Mouse (Mus musculus) G1E (cell line): Measurements from ENCODE around the gene Ago4. TPM values are rescaled to one million over a fixed set of nuclear protein-coding genes. Genes with fewer than 3 reads are reported as not detected.

Source experiments
- ATAC-seq: 2 replicates; pipeline ENCODE4 v1.8.0; 2016; ENCODE audit warnings: mild to moderate bottlenecking; ENCODE audit not compliant: insufficient number of reproducible peaks, poor library complexity, low FRiP score, severe bottlenecking; ENCODE audit errors: extremely low read depth
- DNase-seq: peaks from one replicate; pipeline ENCODE4 v3.0.0; 2012; ENCODE audit warnings: low spot score
- H3K27me3 ChIP-seq: 2 replicates; pipeline ENCODE4 v1.6.1; 2012; ENCODE audit warnings: mild to moderate bottlenecking, low read length, inconsistent platforms; ENCODE audit not compliant: insufficient read depth
- H3K36me3 ChIP-seq: replicated peaks from 2 replicates; pipeline ENCODE3; 2012; ENCODE audit warnings: mild to moderate bottlenecking, inconsistent platforms
- H3K4me1 ChIP-seq: 2 replicates; pipeline ENCODE4 v1.6.1; 2012; ENCODE audit warnings: low read depth, low read length, inconsistent platforms, mixed read lengths; ENCODE audit not compliant: insufficient read depth
- H3K4me3 ChIP-seq: 2 replicates; pipeline ENCODE4 v1.5.1; 2012; ENCODE audit warnings: low read depth, mild to moderate bottlenecking, inconsistent platforms, low read length, moderate library complexity, mixed read lengths
- H3K9me3 ChIP-seq: replicated peaks from 2 replicates; pipeline ENCODE4 v1.6.1; 2012; ENCODE audit warnings: inconsistent platforms
- CTCF ChIP-seq: IDR thresholded peaks from 2 replicates; pipeline ENCODE4 v1.5.1; 2012; ENCODE audit warnings: low read depth, low read length, inconsistent platforms, mixed read lengths
- GATA1 ChIP-seq: IDR thresholded peaks from 2 replicates; pipeline ENCODE4 v1.6.1; 2012; ENCODE audit warnings: borderline replicate concordance, low read length, inconsistent platforms, mixed read lengths
- GATA2 ChIP-seq: IDR thresholded peaks from 2 replicates; pipeline ENCODE4 v1.6.1; 2012; ENCODE audit warnings: low read depth, low read length, inconsistent platforms, borderline replicate concordance
- POLR2AphosphoS5 ChIP-seq: IDR thresholded peaks from 2 replicates; pipeline ENCODE4 v1.6.1; 2012; ENCODE audit warnings: low read depth, low read length, inconsistent platforms; ENCODE audit not compliant: insufficient replicate concordance
- TAL1 ChIP-seq: conservative IDR thresholded peaks from 2 replicates; pipeline ENCODE4 v1.6.1; 2012; ENCODE audit warnings: low read depth, low read length, inconsistent platforms, mixed read lengths
- polyA plus RNA-seq: library from polyadenylated mRNA; stranded (reverse); fragments of >175 nt; gene quantifications from 2 replicates; pipeline ENCODE4 v1.2.3, GENCODE M21; 2012
- total RNA-seq, 2 experiments: library from RNA; stranded (forward) in 1 of 2; stranded (reverse) in 1 of 2; fragments of 200-1000 nt in 1 of 2; fragments of >200 nt in 1 of 2; fragmentation: Nextera tagmentation in 1 of 2; gene quantifications; 2 replicates each; pipeline ENCODE4 v1.2.3; 2014 to 2017

Ago4 gene
- total and polyA plus RNA-seq, 3 experiments: 0.22 TPM; not detected in 2

- Histone ChIP-seq H3K4me3 (no peak overlapping the region), H3K27me3 (0 out of 2 replicates have a peak, but pooled peaks cover 4% of the 10 kb centered on the region), H3K9me3 (no peaks in the 10 kb centered on the region), H3K36me3 (no peaks in the 10 kb centered on the region), H3K4me1 (no peaks in the 10 kb centered on the region)
- no peak for DNase-seq
- ATAC-seq: no peak
- TF ChIP-seq GATA2 (no peak), CTCF (no peak), TAL1 (no peak), POLR2AphosphoS5 (no peak), GATA1 (no peak)
Measured at GRCm38 (mm10) chr4:126483874-126484273, 49.4 kb downstream of the Ago4 start.

GRCm38 (mm10) chr4:126482951-126483350 is 50.3 kb downstream of the Ago4 start:
- ATAC-seq: no peak
- Histone ChIP-seq H3K4me3 (no peak overlapping the region), H3K27me3 (0 out of 2 replicates have a peak, but pooled peaks cover 4% of the 10 kb centered on the region), H3K9me3 (no peaks in the 10 kb centered on the region), H3K36me3 (no peaks in the 10 kb centered on the region), H3K4me1 (no peaks in the 10 kb centered on the region)
- DNase-seq: no peak
- TF ChIP-seq GATA1 (no peak), GATA2 (no peak), POLR2AphosphoS5 (no peak), CTCF (no peak), TAL1 (no peak)

GRCm38 (mm10) chr4:126481461-126481860 is 51.8 kb downstream of the Ago4 start:
- DNase-seq: no peak
- TF ChIP-seq GATA2 (no peak), GATA1 (no peak), TAL1 (no peak), CTCF (no peak), POLR2AphosphoS5 (no peak)
- ATAC-seq: no peak
- Histone ChIP-seq H3K4me3 (no peak overlapping the region), H3K9me3 (no peaks in the 10 kb centered on the region), H3K36me3 (no peaks in the 10 kb centered on the region), H3K27me3 (0 out of 2 replicates have a peak, but pooled peaks cover 4% of the 10 kb centered on the region), H3K4me1 (no peaks in the 10 kb centered on the region)

- ATAC-seq: no peak
- no peaks in the 10 kb centered on the region for H3K4me1 ChIP-seq
- TF ChIP-seq CTCF: no peak
- TF ChIP-seq POLR2AphosphoS5: no peak
- TF ChIP-seq GATA2: no peak
- no peak for TF ChIP-seq TAL1
- TF ChIP-seq GATA1: no peak
- no peak for DNase-seq
- no peaks in the 10 kb centered on the region for H3K36me3 ChIP-seq
- H3K27me3 ChIP-seq: 0 out of 2 replicates have a peak, but pooled peaks cover 4% of the 10 kb centered on the region
- no peak overlapping the region for H3K4me3 ChIP-seq
- no peaks in the 10 kb centered on the region for H3K9me3 ChIP-seq
Measured at GRCm38 (mm10) chr4:126480288-126480687, 53.0 kb downstream of the Ago4 start.

- no peak for ATAC-seq
- Histone ChIP-seq H3K27me3 (peaks cover 2% of the 10 kb centered on the region; the same call in 1 of the 2 replicates), H3K9me3 (no peaks in the 10 kb centered on the region), H3K4me1 (peaks cover 8% of the 10 kb centered on the region), H3K4me3 (no peak overlapping the region), H3K36me3 (no peaks in the 10 kb centered on the region)
- TF ChIP-seq CTCF: no peak
- no peak for TF ChIP-seq TAL1
- no peak for TF ChIP-seq GATA1
- TF ChIP-seq POLR2AphosphoS5: no peak
- TF ChIP-seq GATA2: no peak
- DNase-seq: peak; percentile 14
Measured at GRCm38 (mm10) chr4:126473031-126473430, 60.2 kb downstream of the Ago4 start.

- no peaks in the 10 kb centered on the region for H3K9me3 ChIP-seq
- H3K4me1 ChIP-seq: peaks cover 43% of the 10 kb centered on the region
- no peak overlapping the region for H3K4me3 ChIP-seq
- DNase-seq: no peak
- peaks cover 9% of the 10 kb centered on the region for H3K36me3 ChIP-seq
- ATAC-seq: no peak
- TF ChIP-seq TAL1 (no peak), GATA1 (no peak), CTCF (no peak), POLR2AphosphoS5 (no peak), GATA2 (no peak)
- peaks cover 2% of the 10 kb centered on the region; the same call in 1 of the 2 replicates for H3K27me3 ChIP-seq
Measured at GRCm38 (mm10) chr4:126469334-126469733, 63.9 kb downstream of the Ago4 start.

- TF ChIP-seq TAL1: no peak
- TF ChIP-seq GATA1: no peak
- no peak for TF ChIP-seq POLR2AphosphoS5
- TF ChIP-seq GATA2: no peak
- TF ChIP-seq CTCF: no peak
- no peak for DNase-seq
- H3K27me3 ChIP-seq: peaks cover 2% of the 10 kb centered on the region; the same call in 1 of the 2 replicates
- peaks cover 46% of the 10 kb centered on the region for H3K4me1 ChIP-seq
- ATAC-seq: peak; percentile 12; the same call in 1 of the 2 replicates
- peak overlapping the region; percentile 85 for H3K4me3 ChIP-seq
- peaks cover 9% of the 10 kb centered on the region for H3K36me3 ChIP-seq
- no peaks in the 10 kb centered on the region for H3K9me3 ChIP-seq
Measured at GRCm38 (mm10) chr4:126468925-126469324, 64.3 kb downstream of the Ago4 start.
